Mouse (Mus musculus): Measurements from ENCODE around the gene Tmem107.

DNA sequence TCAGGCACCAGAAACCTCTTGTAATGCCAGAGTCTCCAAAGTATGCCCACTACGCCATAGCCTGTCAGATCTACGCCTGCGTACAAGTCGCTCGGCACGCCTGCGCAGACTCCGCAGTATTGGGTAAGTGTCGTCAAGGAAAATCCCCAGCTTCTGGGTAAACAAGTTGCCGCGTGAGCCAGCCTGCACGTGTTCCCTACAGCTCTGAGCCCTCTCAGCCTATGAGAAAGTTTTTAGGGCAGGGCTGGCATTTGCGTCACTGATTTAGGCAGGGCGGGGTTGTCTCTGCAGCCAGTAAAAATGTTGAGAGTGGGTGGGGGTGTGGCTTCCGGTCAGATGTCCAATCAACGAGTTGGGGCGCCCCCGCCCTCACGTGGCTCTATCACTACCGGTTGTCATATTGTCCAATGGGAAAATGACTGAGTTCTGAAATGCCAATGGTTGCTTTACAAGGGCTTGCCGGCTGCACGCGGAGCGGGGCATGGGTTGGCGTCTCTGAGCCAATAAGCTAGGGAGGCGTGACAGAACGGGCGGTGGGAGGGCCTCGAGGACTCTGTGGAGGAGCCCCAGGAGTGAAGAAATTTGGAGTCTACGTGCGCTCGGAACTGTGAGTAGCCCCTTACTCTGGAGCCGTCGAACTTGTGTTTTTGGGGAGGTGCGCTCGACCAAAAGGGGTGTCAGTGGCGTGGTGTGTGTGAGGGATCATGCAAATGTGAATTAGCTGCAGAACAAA lies 24.3 kb downstream of the Tmem107 start, which contains the start of gene Per1:
- no peak for TF ChIP-seq CTCF (IDR thresholded peaks at IDR 0.05)
- peak; percentile 99 for TF ChIP-seq EP300 (IDR thresholded peaks at IDR 0.05)
